In genomic region chr13:83590886-83591285, GRCm38 (mm10) we compare ENCODE assay signal across 9 mouse cellular contexts.
"Had no signal": no experiment of that assay in that cellular context is flagged by ENCODE, and none has a peak within 500 bp of the region (broad histone marks: within the 10 kb centered on the region; RNA-seq: fewer than 3 reads in every experiment).

No protein-coding gene starts in this region.

- DNase-seq: lung, adult 18-20 months; lung, embryonic 14.5 days; lung, postnatal 10 days; lung, postnatal 4 days; midbrain, embryonic 14.5 days; right cerebral cortex, postnatal 14 days; thymus, adult 2 months; thymus, postnatal 36 days had no signal

- ATAC-seq: midbrain, embryonic 16.5 days had no signal
